Mouse (Mus musculus) Muller cell, postnatal 12 days (primary cell): ENCODE data around the gene B3gat2.

ENCODE experiments used
- DNase-seq: peaks from one replicate; pipeline ENCODE4 v3.0.0-alpha.2; 2015; ENCODE audit errors: inconsistent ontology term

Gene B3gat2

DNA sequence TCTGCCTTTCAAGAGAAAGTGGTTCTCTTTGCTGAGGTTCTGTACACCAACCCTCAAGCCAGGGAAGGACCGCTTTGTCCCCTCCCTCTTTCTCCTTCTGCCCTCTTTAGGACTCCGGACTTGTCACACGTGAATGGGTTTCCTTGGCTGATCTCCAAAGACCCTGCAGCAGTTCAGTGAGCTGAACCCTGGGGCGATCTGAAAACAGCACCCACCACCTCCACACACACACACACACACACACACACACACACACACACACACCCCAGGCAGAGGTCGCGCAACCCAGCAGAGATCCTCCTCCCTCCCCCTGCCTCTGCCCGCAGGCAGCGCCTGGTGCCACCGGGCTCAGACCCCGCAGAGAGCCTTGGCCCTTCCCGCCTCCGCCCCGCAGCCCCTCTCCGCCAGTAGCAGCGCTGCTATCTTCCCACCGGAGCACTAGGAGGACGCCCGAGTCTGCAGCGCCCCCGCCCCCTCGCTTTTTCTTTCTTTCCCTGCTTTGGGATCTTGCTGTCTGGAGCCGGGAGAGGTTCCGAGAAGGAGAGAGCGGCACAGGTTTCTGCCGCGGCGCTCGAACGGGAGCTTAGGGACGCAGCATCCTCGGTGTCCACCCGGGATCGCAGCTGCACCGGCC is at the start of gene B3gat2:
TSS of gene B3gat2 (plus strand) at position 252 of the 634 bp plus-strand sequence.
- peak; percentile 75 for DNase-seq

DNA sequence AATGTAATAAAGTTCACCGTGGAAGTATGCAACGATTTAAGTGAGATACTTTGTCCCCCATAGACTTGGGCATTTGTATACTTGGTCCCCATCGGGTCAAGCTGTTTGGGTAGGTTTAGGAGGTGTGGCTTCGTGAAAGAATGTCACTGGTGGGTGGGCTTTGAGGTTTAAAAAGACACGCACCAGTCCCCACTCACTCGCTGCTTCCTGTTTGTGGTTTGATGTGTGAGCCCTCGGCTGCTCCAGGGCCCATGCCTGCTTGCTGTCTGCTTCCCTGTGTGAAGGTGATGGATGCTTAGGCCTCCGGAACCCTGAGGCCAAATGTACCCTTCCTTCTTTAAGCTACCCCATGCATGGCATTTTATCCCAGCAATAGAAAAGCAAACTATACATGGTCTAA is 41.2 kb upstream of the B3gat2 start:
- DNase-seq, result no peak

DNA sequence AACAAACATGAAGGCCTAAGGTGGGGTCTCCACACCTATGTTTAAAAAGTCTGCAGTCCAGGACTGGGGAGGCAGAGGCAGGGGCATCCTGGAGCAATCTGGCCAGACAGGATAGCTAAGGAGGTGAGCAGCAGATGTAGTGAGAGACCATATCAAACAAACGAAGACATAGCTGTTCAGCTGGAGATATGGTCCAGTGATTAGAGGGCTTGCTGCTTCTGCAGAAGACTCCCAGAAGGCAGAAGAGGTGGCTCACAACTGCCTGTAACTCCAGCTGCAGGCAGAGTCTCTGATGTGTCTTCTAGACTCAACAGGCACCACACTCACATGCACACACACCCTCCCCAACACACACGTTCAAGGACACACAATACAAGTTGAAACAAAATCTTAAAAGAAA is 40.5 kb upstream of the B3gat2 start:
- no peak for DNase-seq

DNA sequence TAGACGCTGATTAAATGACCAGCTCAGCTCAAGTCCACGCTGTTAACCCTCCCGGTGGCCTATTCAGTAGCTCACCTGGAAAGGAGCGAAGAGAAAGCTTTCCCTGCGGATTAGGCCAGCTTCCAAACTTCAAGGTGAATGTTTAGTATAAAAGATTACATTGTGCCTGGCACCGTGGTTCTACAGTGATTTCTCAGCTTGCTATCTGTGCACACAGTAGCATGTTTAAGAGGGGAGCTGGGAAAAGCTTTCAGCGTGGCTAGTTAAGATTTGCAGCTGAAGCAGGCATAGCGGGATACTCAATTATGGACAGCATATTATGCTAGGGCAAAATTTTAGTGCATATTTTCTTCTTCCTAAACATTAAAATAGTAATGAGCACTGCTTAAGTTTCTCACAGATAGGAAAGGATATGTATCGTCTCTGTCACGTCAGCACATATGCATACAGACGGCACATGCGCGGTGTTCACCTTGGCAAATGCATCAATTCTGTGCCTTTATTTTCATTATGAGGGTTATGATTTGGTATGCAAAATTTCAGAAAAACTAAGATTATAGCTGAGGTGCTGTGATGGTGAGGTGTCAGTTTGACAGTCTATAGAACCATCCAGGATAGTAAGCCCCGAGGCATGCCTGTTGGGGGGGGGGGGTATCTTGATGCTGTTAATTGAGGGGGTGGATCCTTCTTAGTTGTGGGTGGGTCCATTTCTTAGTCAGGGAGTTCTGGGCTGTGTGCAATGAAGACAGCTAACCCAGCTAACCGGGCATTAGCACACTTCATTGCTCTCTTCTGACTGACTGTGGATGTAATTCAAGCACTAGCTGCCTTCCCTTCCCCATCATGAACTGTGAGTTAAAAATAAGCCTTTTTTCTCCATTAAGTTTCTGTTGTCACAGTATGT is 38.8 kb upstream of the B3gat2 start:
- no peak for DNase-seq

DNA sequence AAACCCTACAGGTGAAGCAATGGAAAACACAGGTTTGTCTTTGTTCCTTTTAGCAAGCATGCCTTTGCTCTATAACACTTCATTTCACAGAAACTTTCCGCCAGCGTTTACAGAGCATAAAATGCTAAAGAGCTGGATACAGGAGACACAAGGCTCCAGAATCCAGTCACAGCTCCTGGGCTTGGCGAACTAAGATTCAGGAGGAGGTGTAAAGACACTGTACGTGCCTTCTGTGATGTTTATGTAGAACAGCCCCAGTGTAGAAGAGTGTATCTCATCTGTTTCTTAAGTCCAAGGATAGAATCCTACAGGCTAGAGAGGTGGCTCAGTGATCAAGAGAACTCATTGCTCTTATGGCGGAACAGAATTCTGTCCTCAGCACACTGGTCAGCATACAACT is 30.2 kb upstream of the B3gat2 start:
- DNase-seq, result no peak

DNA sequence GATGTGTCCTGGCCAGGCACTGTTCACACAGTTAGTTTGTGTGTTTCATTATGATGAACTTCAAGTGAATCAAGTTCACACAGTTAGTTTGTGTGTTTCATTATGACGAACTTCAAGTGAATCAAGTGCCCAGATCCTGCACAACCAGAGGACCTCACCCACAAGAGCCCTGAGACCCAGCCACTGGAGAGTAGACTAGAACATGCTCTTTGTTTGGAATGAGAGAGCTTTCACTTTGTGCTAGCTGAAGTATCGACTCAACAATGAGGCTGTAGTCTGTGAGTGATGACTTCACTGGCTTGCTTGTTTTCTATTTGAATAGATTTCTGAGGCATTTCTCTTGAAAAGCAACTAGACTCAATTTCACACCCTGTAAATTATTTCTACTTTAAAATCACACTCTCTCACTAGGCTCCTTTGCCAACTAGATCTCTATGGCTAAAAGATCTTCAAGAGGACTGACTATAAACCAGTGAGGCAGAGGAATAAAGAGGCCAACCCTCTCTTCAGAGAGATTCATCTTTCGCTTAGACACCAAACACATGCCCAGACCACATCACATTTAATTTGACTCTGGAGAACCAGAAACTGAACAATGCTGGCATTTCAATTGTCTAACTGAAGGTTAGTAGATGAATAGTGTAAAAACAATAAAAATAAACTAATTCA is 10.6 kb upstream of the B3gat2 start:
- DNase-seq, result no peak

DNA sequence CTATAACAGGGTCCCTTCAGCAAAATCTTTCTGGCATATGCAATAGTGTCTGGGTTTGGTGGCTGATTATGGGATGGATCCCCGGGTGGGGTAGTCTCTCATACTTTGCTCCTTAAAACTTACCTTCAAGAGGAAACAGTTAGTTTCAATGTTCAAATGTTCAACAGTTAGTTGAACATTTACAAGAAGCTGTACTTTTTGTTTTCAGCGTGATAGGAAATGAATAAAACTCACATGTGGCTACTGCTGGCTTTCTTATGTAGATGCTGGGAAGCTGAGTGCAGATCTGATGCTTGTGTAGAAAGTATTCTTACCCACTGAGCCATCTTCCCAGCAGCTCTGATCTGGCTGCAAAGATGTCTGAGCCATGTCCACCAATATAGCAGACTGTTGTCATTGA is 8.5 kb upstream of the B3gat2 start:
- DNase-seq, result no peak

DNA sequence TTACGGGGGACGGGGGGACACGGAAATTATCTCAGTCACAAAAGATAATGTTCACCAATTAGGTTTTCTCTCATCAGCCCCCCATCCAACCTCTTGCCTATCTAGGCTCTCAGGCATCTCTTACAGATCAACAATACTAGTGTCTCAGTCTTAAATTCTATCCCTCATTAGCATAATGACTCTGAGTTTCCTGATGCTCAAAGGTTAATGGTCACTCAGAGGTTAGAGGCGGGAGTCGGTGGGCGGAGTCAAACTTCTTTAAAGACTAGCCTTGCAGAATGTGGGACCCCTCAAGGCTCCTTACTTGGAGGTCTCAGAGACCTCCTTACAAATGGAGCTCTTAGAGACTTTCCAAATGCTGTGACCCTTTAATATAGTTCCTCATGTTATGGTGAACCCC is 8.0 kb upstream of the B3gat2 start:
- DNase-seq, result no peak

DNA sequence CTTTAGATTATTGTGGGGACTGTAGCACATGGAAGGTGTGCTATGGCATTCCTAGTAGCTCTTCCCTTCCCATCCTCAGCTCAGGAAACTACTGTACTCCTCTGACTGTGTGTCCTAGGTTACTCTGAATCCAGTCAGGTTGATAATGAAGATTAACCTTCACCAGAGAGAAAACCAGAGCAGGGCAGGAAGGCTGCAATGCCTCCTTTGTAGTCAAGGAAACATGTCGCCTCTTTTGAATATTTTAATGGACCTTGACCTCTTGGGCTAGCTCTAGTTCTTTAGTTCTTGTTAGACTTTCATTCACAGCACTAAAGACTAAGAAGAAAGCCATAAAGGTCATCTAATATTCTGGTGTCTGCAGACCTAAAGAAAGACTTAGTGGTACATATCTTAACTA is 7.2 kb upstream of the B3gat2 start:
- DNase-seq, result no peak

DNA sequence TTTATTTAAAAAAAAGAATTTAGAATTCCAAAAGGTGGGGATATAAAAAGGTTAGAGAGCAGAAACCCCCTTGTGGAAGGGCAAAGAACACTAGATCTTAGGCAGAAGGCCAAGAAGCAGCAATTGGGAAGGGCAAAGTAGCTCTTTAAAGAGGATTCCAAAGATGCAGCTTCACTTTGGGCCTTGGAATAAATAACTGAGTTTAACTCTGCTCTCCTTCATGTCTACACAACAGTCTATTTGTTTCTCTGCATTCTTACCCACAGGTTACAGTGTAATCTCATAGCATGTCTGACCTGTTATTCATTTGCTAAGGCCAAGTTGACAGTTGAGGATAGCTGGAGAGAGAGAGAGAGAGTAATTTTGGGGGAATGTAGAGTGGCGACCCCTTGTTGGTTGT is 6.6 kb upstream of the B3gat2 start:
- DNase-seq, result no peak

DNA sequence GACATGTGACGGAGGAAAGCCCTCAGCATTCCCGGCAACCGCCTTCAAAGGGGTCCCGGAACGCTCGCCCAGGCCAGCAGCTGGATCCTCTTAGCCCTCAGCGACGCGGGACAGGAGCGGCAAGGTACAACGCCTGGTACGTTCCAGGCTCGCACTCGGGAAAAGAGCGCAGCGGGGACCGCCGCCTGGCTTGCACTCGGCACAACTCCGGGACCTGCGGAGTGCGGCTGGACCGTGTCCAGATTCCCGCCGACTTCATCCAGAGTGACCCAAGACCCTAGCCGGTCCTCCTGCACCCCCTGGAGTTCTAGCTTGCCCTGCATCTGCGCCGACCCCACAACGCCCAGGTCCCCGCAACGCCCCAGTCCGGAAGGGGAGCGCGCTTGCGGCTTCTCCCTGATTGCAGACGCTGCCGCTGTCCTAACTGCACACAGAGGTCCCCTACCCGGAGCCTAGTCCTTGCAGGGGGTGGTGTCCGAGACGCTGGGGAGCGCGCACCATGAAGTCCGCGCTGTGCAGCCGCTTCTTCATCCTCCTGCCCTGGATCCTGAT is 659 bp downstream of the B3gat2 start:
- peak; percentile 51 for DNase-seq

DNA sequence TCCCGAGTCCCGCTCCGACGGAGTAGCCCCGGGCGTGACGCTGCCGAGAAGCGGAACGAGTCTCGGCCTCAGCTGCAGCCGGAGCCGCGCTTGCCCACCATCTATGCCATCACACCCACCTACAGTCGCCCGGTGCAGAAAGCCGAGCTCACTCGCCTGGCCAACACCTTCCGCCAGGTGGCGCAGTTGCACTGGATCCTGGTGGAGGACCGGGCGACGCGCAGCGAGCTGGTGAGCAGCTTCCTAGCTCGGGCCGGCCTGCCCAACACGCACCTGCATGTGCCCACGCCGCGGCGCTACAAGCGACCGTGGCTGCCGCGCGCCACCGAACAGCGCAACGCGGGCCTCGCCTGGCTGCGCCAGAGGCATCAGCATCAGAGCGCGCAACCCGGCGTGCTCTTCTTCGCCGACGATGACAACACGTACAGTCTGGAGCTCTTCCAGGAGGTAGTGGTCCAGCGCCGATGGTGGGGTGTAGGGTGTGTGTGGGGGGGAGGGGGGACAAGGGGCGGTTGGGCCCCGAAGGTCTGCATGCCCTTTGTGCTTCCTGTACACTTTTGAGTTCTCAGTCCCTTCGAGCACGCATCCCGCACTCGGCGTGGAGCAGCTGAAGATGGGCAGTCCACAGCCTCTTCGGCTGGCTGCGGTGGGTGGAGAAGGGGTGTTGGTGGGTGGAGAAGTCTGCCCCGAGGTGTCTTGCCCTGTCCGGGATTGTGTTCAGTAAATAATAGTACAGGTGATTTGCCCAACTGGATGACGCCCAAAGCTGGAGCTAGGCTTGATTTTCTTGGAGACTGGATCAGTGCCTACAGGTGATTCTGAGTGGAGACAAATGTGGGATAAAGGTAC is 1.5 kb downstream of the B3gat2 start:
- peak; percentile 89 for DNase-seq

DNA sequence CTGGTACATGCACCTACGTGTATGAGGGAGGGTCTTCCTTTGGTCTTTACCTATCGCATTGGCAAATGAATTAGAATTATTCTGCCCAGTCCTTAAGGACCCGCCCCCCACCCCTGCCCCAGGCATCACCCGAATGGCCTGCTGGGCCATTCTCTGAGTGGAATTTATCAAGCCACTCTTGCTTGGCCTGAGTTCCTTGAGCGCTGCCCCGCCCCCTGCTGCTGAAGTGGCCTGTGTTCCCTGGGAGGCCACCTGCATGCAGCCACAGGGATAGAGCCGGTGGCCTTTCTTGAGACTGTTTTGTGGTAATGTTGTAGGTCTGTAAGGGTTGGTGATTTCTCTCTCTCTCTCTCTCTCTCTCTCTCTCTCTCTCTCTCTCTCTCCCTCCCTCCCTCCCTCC is 2.2 kb downstream of the B3gat2 start:
- no peak for DNase-seq

DNA sequence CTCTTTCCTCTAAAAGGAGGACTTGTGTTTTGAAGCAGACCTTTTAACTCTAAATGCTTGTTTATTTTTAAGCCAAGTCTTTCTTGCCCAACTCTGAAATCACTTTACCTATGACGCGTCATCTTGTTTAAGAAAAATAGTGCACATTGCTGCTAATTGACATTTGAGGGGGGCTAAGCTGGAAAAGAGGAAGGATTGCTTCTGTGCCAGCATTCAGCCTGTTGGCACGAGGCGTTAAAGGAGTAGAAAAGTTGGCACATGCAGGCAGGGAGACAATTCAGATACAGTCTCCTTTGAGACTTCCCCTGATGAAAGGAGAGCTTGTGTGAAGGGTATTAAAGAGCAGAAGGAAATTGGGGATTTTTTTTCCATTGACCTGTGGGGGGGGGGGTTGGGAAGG is 3.2 kb downstream of the B3gat2 start:
- peak; percentile 26 for DNase-seq

DNA sequence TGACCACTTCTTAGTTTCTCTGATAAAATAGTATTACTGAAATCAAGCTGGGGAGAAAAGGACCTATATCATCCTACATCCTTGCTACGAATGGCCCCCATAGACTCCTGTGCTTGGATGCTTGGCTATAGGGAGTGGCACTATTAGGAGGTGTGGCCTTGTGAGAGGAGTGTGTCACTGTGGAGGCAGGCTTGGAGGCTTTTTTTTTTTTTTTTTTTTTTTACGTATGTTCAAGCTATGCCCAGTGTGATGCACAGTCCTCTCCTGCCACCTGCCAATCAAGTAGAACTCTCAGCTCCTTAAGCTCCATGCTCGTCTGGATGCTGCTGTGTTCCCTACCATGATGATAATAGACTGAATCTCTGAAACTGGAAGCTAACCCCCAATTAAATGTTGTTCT is 11.5 kb downstream of the B3gat2 start:
- no peak for DNase-seq

DNA sequence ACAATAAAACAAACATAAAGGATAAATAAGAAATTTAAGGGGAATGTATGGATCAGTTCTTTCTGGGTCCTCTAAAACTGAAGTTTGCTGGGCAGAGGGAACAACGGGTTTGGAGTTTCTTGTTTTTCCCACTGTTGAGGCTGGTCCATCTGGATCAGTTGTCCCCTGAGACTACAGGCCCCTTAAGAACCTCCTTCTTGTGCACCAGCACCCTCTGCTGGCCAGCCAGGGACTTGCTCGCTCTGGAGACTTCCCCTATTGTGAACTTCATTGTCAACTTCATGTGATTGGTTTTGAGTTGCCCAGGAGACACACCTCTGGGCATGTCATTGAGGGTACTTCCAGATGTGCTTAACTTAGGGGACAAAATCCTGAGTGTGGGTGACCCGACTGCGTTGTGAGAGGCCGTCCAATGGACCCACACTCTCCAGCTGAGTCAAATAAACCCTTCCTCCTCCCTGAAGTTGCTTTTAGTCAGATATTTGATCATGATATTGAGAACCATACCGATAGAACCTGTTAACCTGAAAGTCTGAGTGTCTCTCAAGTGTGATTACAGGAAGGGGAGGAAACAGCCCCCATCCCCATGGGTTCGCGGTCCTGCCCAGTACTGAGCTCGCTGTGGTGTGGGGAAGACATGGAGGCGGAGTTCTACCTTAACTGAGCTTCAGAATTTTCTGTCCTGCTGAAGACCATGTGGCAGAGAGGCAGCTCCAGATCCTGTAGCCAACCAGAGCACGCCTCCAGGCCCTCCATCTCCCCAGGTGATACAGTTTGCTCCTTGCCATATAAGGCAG is 31.4 kb downstream of the B3gat2 start:
- DNase-seq, result peak; percentile 68

DNA sequence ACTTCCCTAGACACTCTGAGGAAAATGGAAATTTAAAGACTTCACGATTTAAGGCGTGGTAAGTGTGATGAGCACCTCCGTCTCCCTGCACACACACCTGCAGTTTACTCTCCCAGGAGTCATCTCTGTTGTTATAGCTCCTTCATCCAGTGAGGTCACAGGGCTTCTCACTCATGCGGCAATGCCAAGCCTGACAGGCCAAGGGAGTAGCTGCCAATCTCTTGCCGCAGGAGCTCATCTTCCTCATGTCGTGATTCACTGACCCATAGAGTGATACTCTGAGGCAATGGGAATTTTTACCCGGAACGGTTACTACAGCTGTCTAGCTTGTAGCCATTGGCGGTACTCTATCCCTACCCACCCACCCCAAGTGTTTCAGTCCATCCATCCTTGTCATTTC is 36.8 kb downstream of the B3gat2 start:
- no peak for DNase-seq

DNA sequence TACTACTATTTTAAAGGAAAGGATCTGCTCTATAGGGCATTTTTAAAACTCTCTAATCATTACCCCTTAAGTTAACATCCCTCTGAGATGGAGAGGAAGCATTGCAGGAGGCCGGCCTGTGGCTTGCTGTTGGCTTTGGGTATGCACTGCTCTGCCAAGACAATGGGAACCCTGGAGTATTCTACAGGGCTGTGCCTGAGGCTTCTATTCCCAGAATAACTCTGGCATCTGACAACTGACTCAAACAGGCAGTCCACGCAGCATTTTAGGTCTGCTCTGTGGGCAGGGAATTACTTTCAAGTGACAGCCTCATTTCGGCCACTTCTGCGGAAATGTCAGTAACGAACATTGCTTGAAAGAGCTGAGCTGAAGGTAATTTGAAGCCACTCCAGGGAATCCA is 60.1 kb downstream of the B3gat2 start:
- DNase-seq, result peak; percentile 57

DNA sequence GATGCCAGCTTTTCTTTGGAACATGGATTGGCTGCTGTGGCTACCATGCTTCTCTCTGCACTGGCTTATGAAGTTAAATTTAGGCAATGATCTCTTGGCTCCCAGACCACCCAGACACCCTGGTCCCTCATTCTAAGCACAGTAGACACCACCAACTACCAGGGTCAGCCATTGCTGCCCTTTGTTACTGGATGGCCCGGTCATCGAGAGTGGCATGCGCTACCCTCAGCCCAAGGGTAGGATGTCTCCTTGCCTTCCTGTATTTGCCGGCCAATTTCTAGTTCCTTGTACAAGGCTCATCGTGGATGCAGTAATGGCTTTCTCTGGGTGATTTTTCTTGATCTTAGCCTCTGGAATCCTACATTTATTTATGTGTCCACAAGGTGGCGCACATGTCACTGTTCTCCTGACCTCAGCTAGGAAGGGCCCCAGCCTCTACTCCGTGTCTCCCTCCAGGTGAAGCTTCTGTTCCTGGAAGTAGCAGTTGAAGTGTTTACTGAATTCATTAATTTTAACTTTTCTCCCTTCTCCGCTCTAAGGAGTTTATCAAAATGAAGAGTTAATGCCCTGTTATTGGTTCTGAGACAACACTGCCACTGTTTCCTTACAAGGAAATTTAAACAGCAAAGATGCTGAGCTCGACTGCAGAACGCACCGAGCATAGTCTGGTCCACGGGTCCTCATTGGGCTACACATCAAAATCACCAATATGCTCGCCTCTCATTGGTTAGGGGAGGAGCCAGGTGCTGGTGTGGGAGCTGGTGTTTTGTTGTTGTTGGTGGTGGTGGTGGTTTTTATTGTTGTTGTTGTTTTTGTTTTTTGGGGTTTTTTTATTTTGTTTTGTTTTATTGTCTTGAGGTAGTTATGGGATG is 65.6 kb downstream of the B3gat2 start:
- DNase-seq, result peak; percentile 28

DNA sequence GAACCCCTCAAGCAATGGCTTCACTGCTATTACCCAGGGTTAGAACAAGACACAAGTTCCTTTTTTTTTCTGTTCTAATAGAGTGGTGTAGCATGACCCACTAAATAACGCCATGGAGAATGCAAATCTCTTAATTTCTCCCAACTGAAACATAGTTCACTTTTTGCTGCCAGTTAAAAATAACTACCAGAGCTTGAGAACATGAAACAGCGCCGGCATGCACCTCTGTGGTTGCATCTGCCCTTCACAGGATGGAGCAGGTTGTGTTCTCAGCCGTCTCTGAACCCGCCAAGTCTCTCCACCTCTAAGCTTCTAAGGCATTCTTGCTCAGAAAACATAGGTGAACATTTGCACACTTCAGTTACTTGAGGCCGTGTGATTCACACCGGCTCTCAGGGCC is 72.7 kb downstream of the B3gat2 start:
- no peak for DNase-seq
